8 mouse cellular contexts compared by ENCODE assay signal in the genomic region with DNA sequence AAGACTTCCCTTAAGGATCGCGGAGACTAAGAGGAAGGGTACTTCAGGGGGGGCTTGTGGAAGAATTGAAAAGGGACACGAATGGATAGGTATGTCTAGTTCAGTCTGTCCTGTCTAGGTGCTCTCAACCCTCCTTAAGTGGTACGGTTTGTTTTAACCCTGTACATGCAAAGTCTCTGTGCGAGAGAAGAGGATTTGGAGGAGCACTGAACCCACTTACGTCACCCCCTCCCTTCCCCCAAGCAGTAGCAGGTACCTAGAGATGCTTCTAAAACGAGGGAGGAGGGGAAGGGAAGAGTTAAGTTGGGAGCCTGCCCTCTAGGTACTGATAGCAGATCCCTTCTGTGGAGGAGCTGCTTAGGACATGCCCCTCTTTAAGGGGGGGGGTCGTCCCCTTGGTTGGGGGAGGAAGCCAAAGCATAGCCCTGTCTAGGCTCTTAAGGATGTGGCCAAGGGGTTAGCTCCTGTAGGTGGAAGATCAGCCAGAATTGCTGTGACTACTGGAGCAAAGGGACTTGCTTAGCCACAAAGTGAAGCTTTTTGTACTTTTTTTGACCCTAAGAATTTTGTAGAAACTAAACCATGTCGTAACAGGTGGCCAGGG.
A peak's percentile ranks its signal among the peaks of the same experiment; 100 is the strongest.
DNase-seq lines count a peak whose midpoint lies in the region; ATAC-seq and TF ChIP-seq lines count a peak whose summit lies in the region.

No protein-coding gene starts in this region.

- peak overlapping the region; percentile 57 for H3K4me3 ChIP-seq in erythroblast, embryonic 14.5 days (replicated peaks)
- H3K4me3 ChIP-seq in spleen, adult 2 months (ENCODE audit: extremely low read depth, insufficient read depth, insufficient read length) = peak overlapping the region; percentile 59; the same call in 1 of the 2 replicates
- H3K4me3 ChIP-seq in liver, embryonic 12.5 days = peak overlapping the region; percentile 51

- H3K9me3 ChIP-seq in erythroblast, embryonic 14.5 days (ENCODE audit: control insufficient read depth, low read length) = no peaks in the 10 kb centered on the region; the same call in 1 of the 2 replicates
- no peaks in the 10 kb centered on the region for H3K9me3 ChIP-seq in liver, embryonic 12.5 days (replicated peaks)

- no peak for DNase-seq in spleen, adult 2 months (ENCODE audit: low read depth in 1 of 2, low spot score in 2 of 2)
- DNase-seq in spleen, adult 18-20 months = no peak
- DNase-seq in B cell, adult 2 months = no peak
- DNase-seq in MN1 (ENCODE audit: low spot score) = no peak
- DNase-seq in lung, postnatal 36 days = no peak

- no peak for TF ChIP-seq CTCF in spleen, adult 2 months (IDR thresholded peaks at IDR 0.05; ENCODE audit: extremely low read depth, insufficient read depth, insufficient read length, insufficient replicate concordance)

- no peak for TF ChIP-seq POLR2A in spleen, adult 2 months (IDR thresholded peaks at IDR 0.05; ENCODE audit: low read depth, low read length)

- 31% methylated on average over 9 of the region's 9 CpGs for WGBS in spleen, adult 2 months
- 25% methylated on average over 9 of the region's 9 CpGs for WGBS in liver, embryonic 12.5 days (ENCODE audit: insufficient replicate concordance)

- peaks cover 19% of the 10 kb centered on the region for H3K27me3 ChIP-seq in erythroblast, embryonic 14.5 days (ENCODE audit: control insufficient read depth)
- H3K27me3 ChIP-seq in spleen, adult 2 months (ENCODE audit: control insufficient read depth, insufficient read depth, low read length) = no peaks in the 10 kb centered on the region
- H3K27me3 ChIP-seq in liver, embryonic 12.5 days (replicated peaks) = peaks cover 22% of the 10 kb centered on the region; the same call in 1 of the 2 replicates

- ATAC-seq in erythroblast, adult 5-6 weeks (replicated peaks; ENCODE audit: low FRiP score, poor library complexity, severe bottlenecking) = no peak
- no peak for ATAC-seq in liver, embryonic 12.5 days

- peak overlapping the region; percentile 72 for H3K4me2 ChIP-seq in liver, embryonic 12.5 days

- H3K27ac ChIP-seq in spleen, adult 2 months (ENCODE audit: insufficient read depth, low read length) = no peak overlapping the region
- H3K27ac ChIP-seq in liver, embryonic 12.5 days = no peak overlapping the region

- no peak overlapping the region for H3K9ac ChIP-seq in liver, embryonic 12.5 days

- H3K36me3 ChIP-seq in erythroblast, embryonic 14.5 days (ENCODE audit: control insufficient read depth) = no peaks in the 10 kb centered on the region
- no peaks in the 10 kb centered on the region for H3K36me3 ChIP-seq in spleen, adult 2 months (ENCODE audit: control insufficient read depth, insufficient read depth, low read length)
- H3K36me3 ChIP-seq in liver, embryonic 12.5 days = no peaks in the 10 kb centered on the region

- H3K4me1 ChIP-seq in erythroblast, embryonic 14.5 days (ENCODE audit: control insufficient read depth) = peaks cover 13% of the 10 kb centered on the region
- H3K4me1 ChIP-seq in spleen, adult 2 months (ENCODE audit: control insufficient read depth, insufficient read depth, insufficient read length) = no peaks in the 10 kb centered on the region; the same call in 1 of the 2 replicates
- peaks cover 11% of the 10 kb centered on the region; the same call in 1 of the 2 replicates for H3K4me1 ChIP-seq in liver, embryonic 12.5 days
